Mouse (Mus musculus): ENCODE results near the gene Aldh1a2. TPM values are rescaled to one million over a fixed set of nuclear protein-coding genes. Genes with fewer than 3 reads are reported as not detected.

Gene Aldh1a2
- total RNA-seq, 2 experiments from 2014 or later = 9.2 to 9.6 TPM

- no peak for DNase-seq (ENCODE audit: low spot score in 2 of 2)
- intact Hi-C loops (cut with DNase I) = no loop called here
These were observed 6.3 kb upstream of the Aldh1a2 start for GRCm38 (mm10) chr9:71209299-71209698.

GRCm38 (mm10) chr9:71210870-71211269 is 4.7 kb upstream of the Aldh1a2 start:
- peak; percentile 53 to 62 for DNase-seq (ENCODE audit: low spot score in 2 of 2)
- intact Hi-C loops (cut with DNase I) = loop anchor here (10.0 kb wide), 1 partner anchor 234 kb away; no protein-coding TSS in a partner anchor

GRCm38 (mm10) chr9:71213636-71214035 is 2.0 kb upstream of the Aldh1a2 start:
- intact Hi-C loops (cut with DNase I) = loop anchor here (10.0 kb wide), 1 partner anchor 231 kb away; no protein-coding TSS in a partner anchor
- no peak for DNase-seq (ENCODE audit: low spot score in 2 of 2)

- DNase-seq (ENCODE audit: low spot score in 2 of 2) = no peak
- intact Hi-C loops (cut with DNase I) = loop anchor here (10.0 kb wide), 1 partner anchor 228 kb away; no protein-coding TSS in a partner anchor
These were observed 727 bp downstream of the Aldh1a2 start for GRCm38 (mm10) chr9:71216036-71216995.

- no peak for DNase-seq (ENCODE audit: low spot score in 2 of 2)
- intact Hi-C loops (cut with DNase I) = loop anchor here (10.0 kb wide), 1 partner anchor 228 kb away; no protein-coding TSS in a partner anchor
These were observed 1.6 kb downstream of the Aldh1a2 start for GRCm38 (mm10) chr9:71216996-71217792.

GRCm38 (mm10) chr9:71217793-71218095 is 2.2 kb downstream of the Aldh1a2 start:
- no peak for DNase-seq (ENCODE audit: low spot score in 2 of 2)
- intact Hi-C loops (cut with DNase I) = loop anchor here (10.0 kb wide), 1 partner anchor 227 kb away; no protein-coding TSS in a partner anchor

- no peak for DNase-seq (ENCODE audit: low spot score in 2 of 2)
- intact Hi-C loops (cut with DNase I) = loop anchor here (10.0 kb wide), 1 partner anchor 226 kb away; no protein-coding TSS in a partner anchor
These were observed 3.6 kb downstream of the Aldh1a2 start for GRCm38 (mm10) chr9:71219161-71219560.

GRCm38 (mm10) chr9:71220401-71220800 is 4.8 kb downstream of the Aldh1a2 start:
- no peak for DNase-seq (ENCODE audit: low spot score in 2 of 2)
- intact Hi-C loops (cut with DNase I) = no loop called here

GRCm38 (mm10) chr9:71227226-71227970 is 11.8 kb downstream of the Aldh1a2 start:
- DNase-seq (ENCODE audit: low spot score in 2 of 2) = no peak
- intact Hi-C loops (cut with DNase I) = no loop called here

GRCm38 (mm10) chr9:71230011-71230410 is 14.4 kb downstream of the Aldh1a2 start:
- intact Hi-C loops (cut with DNase I) = no loop called here
- no peak for DNase-seq (ENCODE audit: low spot score in 2 of 2)

GRCm38 (mm10) chr9:71236540-71236939 is 21.0 kb downstream of the Aldh1a2 start:
- intact Hi-C loops (cut with DNase I) = no loop called here
- no peak for DNase-seq (ENCODE audit: low spot score in 2 of 2)

- no peak for DNase-seq (ENCODE audit: low spot score in 2 of 2)
- intact Hi-C loops (cut with DNase I) = no loop called here
These were observed 24.3 kb downstream of the Aldh1a2 start for GRCm38 (mm10) chr9:71239926-71240325.

- intact Hi-C loops (cut with DNase I) = no loop called here
- DNase-seq (ENCODE audit: low spot score in 2 of 2) = no peak
These were observed 26.2 kb downstream of the Aldh1a2 start for GRCm38 (mm10) chr9:71241515-71242411.

GRCm38 (mm10) chr9:71242412-71242781 is 26.8 kb downstream of the Aldh1a2 start:
- intact Hi-C loops (cut with DNase I) = no loop called here
- DNase-seq (ENCODE audit: low spot score in 2 of 2) = peak in 1 of 2 experiments; percentile 9

- intact Hi-C loops (cut with DNase I) = no loop called here
- no peak for DNase-seq (ENCODE audit: low spot score in 2 of 2)
These were observed 38.8 kb downstream of the Aldh1a2 start for GRCm38 (mm10) chr9:71254380-71254779.

GRCm38 (mm10) chr9:71262711-71263110 is 47.1 kb downstream of the Aldh1a2 start:
- intact Hi-C loops (cut with DNase I) = no loop called here
- no peak for DNase-seq (ENCODE audit: low spot score in 2 of 2)

- DNase-seq (ENCODE audit: low spot score in 2 of 2) = no peak
- intact Hi-C loops (cut with DNase I) = no loop called here
These were observed 54.1 kb downstream of the Aldh1a2 start for GRCm38 (mm10) chr9:71269711-71270110.

- intact Hi-C loops (cut with DNase I) = no loop called here
- DNase-seq (ENCODE audit: low spot score in 2 of 2) = no peak
These were observed 54.6 kb downstream of the Aldh1a2 start for GRCm38 (mm10) chr9:71270205-71270604.

Data from left cerebral cortex, postnatal 14 days (tissue).